Mouse (Mus musculus) hindbrain, embryonic 11.5 days (tissue): ENCODE results near the gene Ercc6. TPM values are rescaled to one million over a fixed set of nuclear protein-coding genes. Genes with fewer than 3 reads are reported as not detected.

Experiments used
- ATAC-seq: fragments of 200-750 bp; cut with Nextera tagmentation; 2 replicates; pipeline ENCODE4 v1.8.0; 2017; ENCODE audit warnings: mild to moderate bottlenecking, moderate TSS enrichment, moderate library complexity; ENCODE audit not compliant: low FRiP score
- DNase-seq: peaks from one replicate; pipeline ENCODE4 v3.0.0-alpha.2; 2015; ENCODE audit warnings: low spot score
- H3K27ac ChIP-seq: fragments of 300-500 bp; sonication (generic); 2 replicates; pipeline ENCODE4 v1.5.1; 2014; ENCODE audit warnings: mild to moderate bottlenecking, low read depth, low read length
- H3K27me3 ChIP-seq: fragments of 300-500 bp; sonication (generic); 2 replicates; pipeline ENCODE4 v1.6.1; 2014; ENCODE audit warnings: mild to moderate bottlenecking, low read length, moderate library complexity, mixed read lengths; ENCODE audit not compliant: control insufficient read depth, insufficient read depth
- H3K36me3 ChIP-seq: fragments of 300-500 bp; sonication (generic); 2 replicates; pipeline ENCODE4 v1.6.1; 2014; ENCODE audit warnings: mild to moderate bottlenecking, low read length, moderate library complexity, mixed read lengths; ENCODE audit not compliant: control insufficient read depth, insufficient read depth
- H3K4me1 ChIP-seq: fragments of 300-500 bp; sonication (generic); replicated peaks from 2 replicates; pipeline ENCODE4 v1.6.1; 2014; ENCODE audit warnings: low read length, mixed read lengths; ENCODE audit not compliant: control insufficient read depth, insufficient read depth
- H3K4me2 ChIP-seq: fragments of 300-500 bp; sonication (generic); replicated peaks from 2 replicates; pipeline ENCODE4 v1.6.1; 2014; ENCODE audit warnings: mild to moderate bottlenecking, low read depth, low read length
- H3K4me3 ChIP-seq: fragments of 300-500 bp; sonication (generic); 2 replicates; pipeline ENCODE4 v1.5.1; 2014; ENCODE audit warnings: low read depth, low read length
- H3K9ac ChIP-seq: fragments of 300-500 bp; sonication (generic); 2 replicates; pipeline ENCODE4 v1.6.1; 2014; ENCODE audit warnings: low read depth, low read length
- H3K9me3 ChIP-seq: fragments of 300-500 bp; sonication (generic); 2 replicates; pipeline ENCODE4 v1.6.1; 2016; ENCODE audit warnings: low read length; ENCODE audit not compliant: control insufficient read depth
- WGBS: fragments of 180-500 bp; shearing (Covaris S2); extraction: QIAGEN DNeasy Blood & Tissue Kit; methylation state at CpG from one replicate; pipeline ENCODE4 v1.1.7; 2014; 5-methylcytosine and 5-hydroxymethylcytosine counted together
- polyA plus RNA-seq: library from polyadenylated mRNA; unstranded; fragments of >200 nt; fragmentation: Nextera tagmentation; extraction: Ambion mirVana; gene quantifications from 2 replicates; pipeline ENCODE4 v1.2.1, GENCODE M21; 2014

Ercc6 gene
- polyA plus RNA-seq, 1 experiment from 2014 or later = 32.4 TPM

- Histone ChIP-seq H3K27me3 (peaks cover 68% of the 10 kb centered on the region), H3K4me2 (peak within 1 kb of the TSS; percentile 63), H3K36me3 (no peaks in the 10 kb centered on the region), H3K4me3 (peak within 1 kb of the TSS; percentile 32), H3K9ac (peak within 1 kb of the TSS; percentile 29; the same call in 1 of the 2 replicates), H3K4me1 (peaks cover 7% of the 10 kb centered on the region; the same call in 1 of the 2 replicates), H3K27ac (peak within 1 kb of the TSS; percentile 17), H3K9me3 (no peaks in the 10 kb centered on the region)
- peak; percentile 57 for ATAC-seq
- peak; percentile 64 for DNase-seq
- under 1% methylated on average over 50 of the region's 53 CpGs for WGBS
These were observed 86.1 kb downstream of the Ercc6 start, which contains the start of gene Prrxl1 for GRCm38 (mm10) chr14:32599290-32600041. TSS of gene Prrxl1 (plus strand) at chr14:32599407.

- peak overlapping the region; percentile 29; the same call in 1 of the 2 replicates for H3K9ac ChIP-seq
- WGBS = under 1% methylated on average over 16 of the region's 16 CpGs
- peaks cover 7% of the 10 kb centered on the region; the same call in 1 of the 2 replicates for H3K4me1 ChIP-seq
- no peaks in the 10 kb centered on the region for H3K9me3 ChIP-seq
- peaks cover 62% of the 10 kb centered on the region for H3K27me3 ChIP-seq
- peak overlapping the region; percentile 32 for H3K4me3 ChIP-seq
- no peaks in the 10 kb centered on the region for H3K36me3 ChIP-seq
- peak overlapping the region; percentile 63 for H3K4me2 ChIP-seq
- ATAC-seq (peak; percentile 51), DNase-seq (peak; percentile 57)
- peak overlapping the region; percentile 17; the same call in 1 of the 2 replicates for H3K27ac ChIP-seq
These were observed 86.8 kb downstream of the Ercc6 start for GRCm38 (mm10) chr14:32600110-32600509.

GRCm38 (mm10) chr14:32605508-32605907, 92.2 kb downstream of the Ercc6 start:
- Histone ChIP-seq H3K4me3 (no peak overlapping the region), H3K27ac (no peak overlapping the region), H3K9me3 (no peaks in the 10 kb centered on the region), H3K9ac (no peak overlapping the region), H3K4me2 (no peak overlapping the region), H3K36me3 (no peaks in the 10 kb centered on the region), H3K4me1 (no peaks in the 10 kb centered on the region), H3K27me3 (peaks cover 12% of the 10 kb centered on the region)
- WGBS = 54% methylated on average over 15 of the region's 15 CpGs
- ATAC-seq (no peak), DNase-seq (peak; percentile 15)

- Histone ChIP-seq H3K27ac (no peak overlapping the region), H3K4me1 (no peaks in the 10 kb centered on the region), H3K9ac (no peak overlapping the region), H3K27me3 (peaks cover 4% of the 10 kb centered on the region; the same call in 1 of the 2 replicates), H3K9me3 (no peaks in the 10 kb centered on the region), H3K36me3 (no peaks in the 10 kb centered on the region), H3K4me3 (no peak overlapping the region), H3K4me2 (no peak overlapping the region)
- ATAC-seq (no peak), DNase-seq (peak; percentile 5)
- WGBS = 59% methylated on average over 8 of the region's 8 CpGs
These were observed 93.0 kb downstream of the Ercc6 start for GRCm38 (mm10) chr14:32606316-32606715.

- peak; percentile 43 for DNase-seq
These were observed 96.1 kb downstream of the Ercc6 start for GRCm38 (mm10) chr14:32609392-32609791.

GRCm38 (mm10) chr14:32617253-32617652, 103.9 kb downstream of the Ercc6 start:
- no peak for DNase-seq
- Histone ChIP-seq H3K36me3 (no peaks in the 10 kb centered on the region), H3K4me1 (no peaks in the 10 kb centered on the region), H3K4me3 (no peak overlapping the region), H3K9me3 (no peaks in the 10 kb centered on the region), H3K27me3 (no peaks in the 10 kb centered on the region), H3K9ac (no peak overlapping the region), H3K4me2 (no peak overlapping the region), H3K27ac (no peak overlapping the region)
- ATAC-seq = no peak
- 86% methylated on average over 5 of the region's 5 CpGs for WGBS

More at GRCm38 (mm10) chr14:32609392-32609791, 96.1 kb downstream of the Ercc6 start:
- Histone ChIP-seq H3K4me2 (no peak overlapping the region), H3K27ac (no peak overlapping the region), H3K9me3 (no peaks in the 10 kb centered on the region), H3K36me3 (no peaks in the 10 kb centered on the region), H3K4me1 (no peaks in the 10 kb centered on the region), H3K27me3 (no peaks in the 10 kb centered on the region), H3K4me3 (no peak overlapping the region), H3K9ac (no peak overlapping the region)
- 25% methylated on average over 3 of the region's 3 CpGs for WGBS
- 0 out of 2 replicates have a peak, but pooled peaks have one; percentile 38 for ATAC-seq

- Histone ChIP-seq H3K9ac (no peak overlapping the region), H3K4me2 (no peak overlapping the region), H3K4me3 (no peak overlapping the region), H3K4me1 (no peaks in the 10 kb centered on the region), H3K27ac (no peak overlapping the region), H3K36me3 (no peaks in the 10 kb centered on the region), H3K27me3 (no peaks in the 10 kb centered on the region), H3K9me3 (no peaks in the 10 kb centered on the region)
- ATAC-seq (no peak), DNase-seq (no peak)
- WGBS = 85% methylated on average over 3 of the region's 3 CpGs
These were observed 110.9 kb downstream of the Ercc6 start for GRCm38 (mm10) chr14:32624245-32624644.

- no peak overlapping the region for H3K27ac ChIP-seq
- H3K9ac ChIP-seq = no peak overlapping the region
- no peaks in the 10 kb centered on the region for H3K27me3 ChIP-seq
- H3K4me1 ChIP-seq = no peaks in the 10 kb centered on the region
- DNase-seq = no peak
- 90% methylated on average over 7 of the region's 7 CpGs for WGBS
- no peak for ATAC-seq
- no peak overlapping the region for H3K4me3 ChIP-seq
- H3K4me2 ChIP-seq = no peak overlapping the region
- no peaks in the 10 kb centered on the region for H3K36me3 ChIP-seq
- H3K9me3 ChIP-seq = no peaks in the 10 kb centered on the region
These were observed 111.5 kb downstream of the Ercc6 start for GRCm38 (mm10) chr14:32624811-32625210.

GRCm38 (mm10) chr14:32627271-32627670, 114.0 kb downstream of the Ercc6 start:
- H3K4me3 ChIP-seq = no peak overlapping the region
- no peaks in the 10 kb centered on the region for H3K36me3 ChIP-seq
- H3K27ac ChIP-seq = no peak overlapping the region
- no peak overlapping the region for H3K4me2 ChIP-seq
- no peak overlapping the region for H3K9ac ChIP-seq
- H3K9me3 ChIP-seq = no peaks in the 10 kb centered on the region
- DNase-seq = no peak
- H3K27me3 ChIP-seq = no peaks in the 10 kb centered on the region
- no peaks in the 10 kb centered on the region for H3K4me1 ChIP-seq
- no peak for ATAC-seq
- 38% methylated on average over 2 of the region's 2 CpGs for WGBS
